Mouse (Mus musculus) MEL (cell line): ENCODE measurements at regions not wholly inside any gene's neighbourhood (a gene's known extent, or its start where the extent isn't known, plus 50 kb on each side); places are given as distances from the start of the nearest gene placed in this dataset.

ENCODE experiments used
- CTCF ChIP-seq, 3 experiments: IDR thresholded peaks in 2 of 3; conservative IDR thresholded peaks in 1 of 3; 2 replicates each; pipeline ENCODE4 v1.5.1; 2011 to 2012; ENCODE audit warnings: low read length in 3 of 3, low read depth in 2 of 3, mild to moderate bottlenecking in 2 of 3, improper control_type of control experiment in 1 of 3, inconsistent platforms in 1 of 3, mixed read lengths in 1 of 3, moderate library complexity in 1 of 3; ENCODE audit not compliant: control insufficient read depth in 1 of 3, insufficient read depth in 1 of 3, poor library complexity in 1 of 3, severe bottlenecking in 1 of 3
- EP300 ChIP-seq, 2 experiments: IDR thresholded peaks; 2 replicates each; pipeline ENCODE4 v1.6.1; 2011; ENCODE audit warnings: improper control_type of control experiment in 2 of 2, low read length in 2 of 2, low read depth in 1 of 2, mild to moderate bottlenecking in 1 of 2
- GATA1 ChIP-seq: IDR thresholded peaks from 2 replicates; pipeline ENCODE4 v1.6.1; 2011; ENCODE audit warnings: low read depth, low read length, improper control_type of control experiment
- HCFC1 ChIP-seq: IDR thresholded peaks from 2 replicates; pipeline ENCODE4 v1.6.1; 2012; ENCODE audit warnings: low read depth, mild to moderate bottlenecking, inconsistent platforms, low read length, improper control_type of control experiment, moderate library complexity
- MAFK ChIP-seq: IDR thresholded peaks from 2 replicates; pipeline ENCODE4 v1.6.1; 2011; ENCODE audit warnings: low read depth, mild to moderate bottlenecking, low read length, improper control_type of control experiment, borderline replicate concordance
- MAX ChIP-seq: IDR thresholded peaks from 2 replicates; pipeline ENCODE4 v1.6.1; 2011; ENCODE audit warnings: low read length, improper control_type of control experiment
- MEF2A ChIP-seq: IDR thresholded peaks from 2 replicates; pipeline ENCODE4 v1.6.1; 2014; ENCODE audit warnings: low read depth, mild to moderate bottlenecking, inconsistent platforms, low read length, improper control_type of control experiment; ENCODE audit not compliant: poor library complexity, insufficient replicate concordance, severe bottlenecking; ENCODE audit errors: extremely low read depth
- MYC ChIP-seq: IDR thresholded peaks from 2 replicates; pipeline ENCODE4 v1.6.1; 2011; ENCODE audit warnings: low read depth, mild to moderate bottlenecking, low read length, improper control_type of control experiment, moderate library complexity
- NELFE ChIP-seq: IDR thresholded peaks from 2 replicates; pipeline ENCODE4 v1.6.1; 2011; ENCODE audit warnings: low read depth, low read length, improper control_type of control experiment
- POLR2A ChIP-seq, 2 experiments: IDR thresholded peaks; 2 replicates each; pipeline ENCODE4 v1.6.1; 2011 to 2012; ENCODE audit warnings: low read length in 2 of 2, mild to moderate bottlenecking in 2 of 2, control low read depth in 1 of 2, improper control_type of control experiment in 1 of 2, low read depth in 1 of 2, moderate library complexity in 1 of 2; ENCODE audit not compliant: control insufficient read depth in 1 of 2, insufficient read depth in 1 of 2, poor library complexity in 1 of 2
- POLR2AphosphoS2 ChIP-seq: IDR thresholded peaks from 2 replicates; pipeline ENCODE4 v1.6.1; 2011; ENCODE audit warnings: low read length, improper control_type of control experiment
- RCOR1 ChIP-seq: IDR thresholded peaks from 2 replicates; pipeline ENCODE4 v1.6.1; 2012; ENCODE audit warnings: low read depth, mild to moderate bottlenecking, inconsistent platforms, low read length, improper control_type of control experiment
- TBP ChIP-seq: IDR thresholded peaks from 2 replicates; pipeline ENCODE4 v1.8.0; 2011; ENCODE audit warnings: low read depth, low read length, improper control_type of control experiment
- USF1 ChIP-seq: IDR thresholded peaks from 2 replicates; pipeline ENCODE4 v1.6.1; 2014; ENCODE audit warnings: low read depth, mild to moderate bottlenecking, inconsistent platforms, low read length, improper control_type of control experiment, moderate library complexity

GRCm38 (mm10) chr7:64036154-64036553 lies 97.4 kb upstream of the Klf13 start:
- TF ChIP-seq POLR2AphosphoS2 (no peak), NELFE (no peak), HCFC1 (no peak), CTCF (IDR thresholded peaks at IDR 0.05 in 2 of 3, conservative IDR thresholded peaks at IDR 0.05 in 1 of 3; ENCODE audit: control insufficient read depth in 1 of 3, insufficient read depth in 1 of 3, low read depth in 2 of 3, low read length in 3 of 3, poor library complexity in 1 of 3, severe bottlenecking in 1 of 3) (no peak), MAX (no peak), GATA1 (no peak), TBP (no peak), POLR2A (IDR thresholded peaks at IDR 0.05; ENCODE audit: control insufficient read depth in 1 of 2, insufficient read depth in 1 of 2, low read depth in 1 of 2, low read length in 2 of 2, poor library complexity in 1 of 2) (no peak), MYC (no peak), MAFK (no peak), MEF2A (no peak), EP300 (IDR thresholded peaks at IDR 0.05; ENCODE audit: low read depth in 1 of 2, low read length in 2 of 2) (no peak), USF1 (no peak), RCOR1 (no peak)
